Mouse (Mus musculus): ENCODE results near the gene Etv6.

GRCm38 (mm10) chr6:134205163-134205562, 169.7 kb downstream of the Etv6 start:
- no peak for TF ChIP-seq CTCF (IDR thresholded peaks at IDR 0.05; ENCODE audit: low read depth)
- no peak for TF ChIP-seq EP300 (IDR thresholded peaks at IDR 0.05; ENCODE audit: low read depth)

Data from heart, postnatal 0 days (tissue).